Mouse (Mus musculus) E14TG2a.4 (cell line): ENCODE measurements at regions not wholly inside any gene's neighbourhood (a gene's known extent, or its start where the extent isn't known, plus 50 kb on each side); places are given as distances from the start of the nearest gene placed in this dataset.

Source experiments
- CTCF ChIP-seq: conservative IDR thresholded peaks from 2 replicates; pipeline ENCODE4 v1.5.1; 2014; ENCODE audit warnings: low read length
- NANOG ChIP-seq: IDR thresholded peaks from 2 replicates; pipeline ENCODE4 v1.6.1; 2014; ENCODE audit warnings: borderline replicate concordance, low read length, mixed read lengths
- POU5F1 ChIP-seq: IDR thresholded peaks from 2 replicates; pipeline ENCODE4 v1.6.1; 2014; ENCODE audit warnings: low read length, borderline replicate concordance

DNA sequence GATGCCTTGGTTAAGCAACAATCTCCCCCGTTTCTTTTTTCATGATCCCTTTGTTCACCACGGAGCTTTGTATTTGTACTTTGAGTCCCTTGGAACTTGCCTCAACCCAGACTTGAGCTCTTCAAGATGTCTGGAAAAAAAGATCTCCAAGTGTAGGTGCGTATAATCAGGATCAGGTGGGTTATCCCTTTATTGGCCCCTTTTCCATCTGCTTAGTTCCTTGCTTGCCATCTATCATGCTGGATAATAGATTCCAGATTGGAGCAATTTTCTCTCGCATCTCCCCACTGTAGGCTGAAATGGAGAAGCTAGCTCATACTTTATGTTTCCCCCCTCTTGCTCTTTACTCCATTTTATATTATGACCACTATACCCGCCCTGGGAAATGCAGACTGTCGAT, 474.5 kb upstream of the Rgma start:
- TF ChIP-seq CTCF, result no peak
- no peak for TF ChIP-seq POU5F1
- TF ChIP-seq NANOG, result no peak
